Mouse (Mus musculus) hindbrain, postnatal 0 days (tissue): ENCODE data around the gene Cspg5. TPM values are rescaled to one million over a fixed set of nuclear protein-coding genes. Genes with fewer than 3 reads are reported as not detected.
A peak's percentile ranks its signal among the peaks of the same experiment; 100 is the strongest.

Experiments used
- ATAC-seq: fragments of 200-750 bp; cut with Nextera tagmentation; 2 replicates; pipeline ENCODE4 v1.8.0; 2017; ENCODE audit warnings: mild to moderate bottlenecking, moderate TSS enrichment, moderate library complexity
- DNase-seq: peaks from one replicate; pipeline ENCODE4 v3.0.0-alpha.2; 2015; ENCODE audit warnings: low spot score
- H3K27ac ChIP-seq: fragments of 300-500 bp; sonication (generic); 2 replicates; pipeline ENCODE4 v1.5.1; 2014; ENCODE audit warnings: mild to moderate bottlenecking
- H3K27me3 ChIP-seq: fragments of 300-500 bp; sonication (generic); 2 replicates; pipeline ENCODE4 v1.6.1; 2014; ENCODE audit warnings: low read length, mixed read lengths; ENCODE audit not compliant: insufficient read depth
- H3K36me3 ChIP-seq: fragments of 300-500 bp; sonication (generic); 2 replicates; pipeline ENCODE4 v1.6.1; 2014; ENCODE audit warnings: low read length, mixed read lengths; ENCODE audit not compliant: insufficient read depth
- H3K4me1 ChIP-seq: fragments of 300-500 bp; sonication (generic); 2 replicates; pipeline ENCODE4 v1.6.1; 2014; ENCODE audit warnings: antibody characterized with exemption, low read length, mixed read lengths; ENCODE audit not compliant: insufficient read depth
- H3K4me2 ChIP-seq: fragments of 300-500 bp; sonication (generic); 2 replicates; pipeline ENCODE4 v1.6.1; 2014; ENCODE audit warnings: low read depth, mild to moderate bottlenecking, low read length, moderate library complexity, mixed read lengths
- H3K4me3 ChIP-seq: fragments of 300-500 bp; sonication (generic); 2 replicates; pipeline ENCODE4 v1.5.1; 2014; ENCODE audit warnings: low read length
- H3K9ac ChIP-seq: fragments of 300-500 bp; sonication (generic); replicated peaks from 2 replicates; pipeline ENCODE4 v1.6.1; 2014; ENCODE audit warnings: mild to moderate bottlenecking, low read length, moderate library complexity, mixed read lengths
- H3K9me3 ChIP-seq: fragments of 300-500 bp; sonication (generic); 2 replicates; pipeline ENCODE4 v1.6.1; 2016; ENCODE audit warnings: low read length, mixed read lengths
- CTCF ChIP-seq: IDR thresholded peaks from 2 replicates; pipeline ENCODE4 v1.5.1; 2016; ENCODE audit warnings: antibody characterized with exemption, control low read depth, low read depth
- WGBS: fragments of 180-500 bp; shearing (Covaris S2); extraction: QIAGEN DNeasy Blood & Tissue Kit; methylation state at CpG from one replicate; pipeline ENCODE4 v1.1.7; 2014; 5-methylcytosine and 5-hydroxymethylcytosine counted together
- polyA plus RNA-seq: library from polyadenylated mRNA; unstranded; fragments of >200 nt; fragmentation: Nextera tagmentation; extraction: Ambion mirVana; gene quantifications from 2 replicates; pipeline ENCODE4 v1.2.1, GENCODE M21; 2015
- total RNA-seq: library from RNA; depleted of rRNA; stranded (reverse); fragments of >200 nt; gene quantifications from 2 replicates; pipeline ENCODE4 v1.2.3, GENCODE M21; 2014; rRNA removed

The Cspg5 gene
- 412 and 470 TPM in 2 replicates for total RNA-seq
- 261 and 266 TPM in 2 replicates for polyA plus RNA-seq

GRCm38 (mm10) chr9:110243221-110243833, at the start of gene Cspg5:
Cspg5 (plus strand) TSS chr9:110243783.
- DNase-seq = no peak

GRCm38 (mm10) chr9:110199870-110200269, 43.7 kb upstream of the Cspg5 start:
- 87% methylated on average over 2 of the region's 2 CpGs for WGBS
- Histone ChIP-seq H3K9ac (no peak overlapping the region), H3K4me3 (no peak overlapping the region), H3K4me2 (no peak overlapping the region), H3K36me3 (peaks cover 57% of the 10 kb centered on the region), H3K27me3 (no peaks in the 10 kb centered on the region), H3K4me1 (no peaks in the 10 kb centered on the region), H3K27ac (no peak overlapping the region), H3K9me3 (no peaks in the 10 kb centered on the region)
- DNase-seq = no peak
- ATAC-seq = no peak
- TF ChIP-seq CTCF = no peak

More at GRCm38 (mm10) chr9:110243221-110243833, at the start of gene Cspg5:
- H3K27ac ChIP-seq = peak within 1 kb of the TSS; percentile 96
- TF ChIP-seq CTCF = no peak
- no peaks in the 10 kb centered on the region for H3K27me3 ChIP-seq
- no peak for ATAC-seq
- peak within 1 kb of the TSS; percentile 96 for H3K4me2 ChIP-seq
- H3K4me3 ChIP-seq = peak within 1 kb of the TSS; percentile 72
- no peaks in the 10 kb centered on the region for H3K9me3 ChIP-seq
- H3K9ac ChIP-seq = peak within 1 kb of the TSS; percentile 87
- H3K36me3 ChIP-seq = 0 out of 2 replicates have a peak, but pooled peaks cover 4% of the 10 kb centered on the region
- peaks cover 9% of the 10 kb centered on the region for H3K4me1 ChIP-seq
- 86% methylated on average over 7 of the region's 7 CpGs for WGBS

GRCm38 (mm10) chr9:110205526-110206404, 37.8 kb upstream of the Cspg5 start:
- TF ChIP-seq CTCF = no peak
- H3K27me3 ChIP-seq = no peaks in the 10 kb centered on the region
- peaks cover 47% of the 10 kb centered on the region; the same call in 1 of the 2 replicates for H3K36me3 ChIP-seq
- H3K4me2 ChIP-seq = no peak overlapping the region
- H3K4me1 ChIP-seq = no peaks in the 10 kb centered on the region; the same call in 1 of the 2 replicates
- no peaks in the 10 kb centered on the region for H3K9me3 ChIP-seq
- no peak overlapping the region for H3K9ac ChIP-seq
- DNase-seq (peak; percentile 85), ATAC-seq (peak; percentile 97)
- H3K27ac ChIP-seq = peak overlapping the region; percentile 89
- no peak overlapping the region for H3K4me3 ChIP-seq
- WGBS = 14% methylated on average over 15 of the region's 15 CpGs

- peak overlapping the region; percentile 89 for H3K27ac ChIP-seq
- TF ChIP-seq CTCF = no peak
- ATAC-seq (no peak), DNase-seq (no peak)
- 51% methylated on average over 2 of the region's 2 CpGs for WGBS
- H3K9ac ChIP-seq = no peak overlapping the region
- H3K4me3 ChIP-seq = no peak overlapping the region
- peaks cover 49% of the 10 kb centered on the region; the same call in 1 of the 2 replicates for H3K36me3 ChIP-seq
- H3K4me1 ChIP-seq = no peaks in the 10 kb centered on the region; the same call in 1 of the 2 replicates
- H3K27me3 ChIP-seq = no peaks in the 10 kb centered on the region
- H3K9me3 ChIP-seq = no peaks in the 10 kb centered on the region
- H3K4me2 ChIP-seq = no peak overlapping the region
Measured at GRCm38 (mm10) chr9:110206437-110206836, 37.1 kb upstream of the Cspg5 start.

- Histone ChIP-seq H3K9me3 (no peaks in the 10 kb centered on the region), H3K9ac (no peak overlapping the region), H3K27ac (no peak overlapping the region), H3K4me3 (no peak overlapping the region), H3K27me3 (no peaks in the 10 kb centered on the region), H3K4me2 (no peak overlapping the region), H3K4me1 (no peaks in the 10 kb centered on the region; the same call in 1 of the 2 replicates), H3K36me3 (peaks cover 50% of the 10 kb centered on the region; the same call in 1 of the 2 replicates)
- WGBS = 80% methylated on average over 7 of the region's 7 CpGs
- ATAC-seq (no peak), DNase-seq (no peak)
- no peak for TF ChIP-seq CTCF
Measured at GRCm38 (mm10) chr9:110208265-110208664, 35.3 kb upstream of the Cspg5 start.

- no peak overlapping the region for H3K9ac ChIP-seq
- no peak overlapping the region for H3K27ac ChIP-seq
- ATAC-seq (no peak), DNase-seq (no peak)
- H3K4me3 ChIP-seq = no peak overlapping the region
- H3K27me3 ChIP-seq = no peaks in the 10 kb centered on the region
- H3K36me3 ChIP-seq = peaks cover 47% of the 10 kb centered on the region
- no peak overlapping the region for H3K4me2 ChIP-seq
- H3K4me1 ChIP-seq = no peaks in the 10 kb centered on the region; the same call in 1 of the 2 replicates
- H3K9me3 ChIP-seq = no peaks in the 10 kb centered on the region
- TF ChIP-seq CTCF = no peak
- WGBS = 64% methylated on average over 3 of the region's 3 CpGs
Measured at GRCm38 (mm10) chr9:110208967-110209366, 34.6 kb upstream of the Cspg5 start.
